Mouse (Mus musculus): Measurements from ENCODE around the gene Pax4. TPM values are rescaled to one million over a fixed set of nuclear protein-coding genes. Genes with fewer than 3 reads are reported as not detected.

Pax4 gene
- total RNA-seq, 2 experiments from 2014 or later: not detected

DNA sequence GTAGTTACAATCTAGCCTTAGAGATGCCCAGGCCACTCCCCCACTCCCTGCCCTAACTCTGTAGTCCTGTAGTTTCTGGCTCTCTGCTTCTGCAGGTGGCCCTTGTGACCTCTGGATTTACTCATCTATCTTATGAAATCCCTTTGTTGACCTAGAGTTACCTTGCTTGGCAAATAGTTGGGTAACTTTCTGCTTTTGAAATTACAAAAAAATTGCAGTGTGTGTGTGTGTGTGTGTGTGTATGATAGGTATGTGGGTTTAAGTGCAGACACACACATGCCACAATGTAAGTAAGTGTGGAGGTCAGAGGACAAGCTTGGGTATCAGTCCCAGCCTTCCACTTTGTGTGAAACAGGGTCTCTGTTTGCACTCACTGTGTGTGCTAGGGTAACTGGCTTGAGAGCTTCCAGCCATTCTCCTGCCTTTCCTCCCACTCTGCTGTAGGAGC, 10.1 kb upstream of the Pax4 start:
- DNase-seq (ENCODE audit: low spot score): no peak
- intact Hi-C loops (cut with DNase I): loop anchor here (1.0 kb wide), 1 partner anchor 147 kb away; no protein-coding TSS in a partner anchor

DNA sequence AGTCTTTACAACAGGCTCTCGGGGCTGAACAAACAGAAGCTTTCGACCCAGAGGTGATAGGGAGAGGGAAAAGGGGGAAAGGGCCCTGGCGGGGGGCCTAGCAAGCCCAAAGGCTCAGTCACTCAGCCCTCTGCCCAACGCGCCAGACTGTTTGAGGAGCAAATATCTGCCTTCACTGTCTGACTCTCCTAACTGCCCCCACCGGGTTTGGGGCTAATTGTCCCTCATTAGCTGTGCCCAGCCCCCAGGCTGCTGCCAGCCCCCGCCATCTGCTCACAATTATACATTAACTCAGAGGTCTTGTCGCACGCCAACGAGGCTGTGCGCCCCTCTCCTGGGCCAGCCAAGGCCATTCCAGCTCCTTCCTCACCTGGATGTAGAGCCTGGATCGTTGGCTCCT, 1.8 kb upstream of the Pax4 start:
- no peak for DNase-seq (ENCODE audit: low spot score)
- intact Hi-C loops (cut with DNase I): no loop called here

DNA sequence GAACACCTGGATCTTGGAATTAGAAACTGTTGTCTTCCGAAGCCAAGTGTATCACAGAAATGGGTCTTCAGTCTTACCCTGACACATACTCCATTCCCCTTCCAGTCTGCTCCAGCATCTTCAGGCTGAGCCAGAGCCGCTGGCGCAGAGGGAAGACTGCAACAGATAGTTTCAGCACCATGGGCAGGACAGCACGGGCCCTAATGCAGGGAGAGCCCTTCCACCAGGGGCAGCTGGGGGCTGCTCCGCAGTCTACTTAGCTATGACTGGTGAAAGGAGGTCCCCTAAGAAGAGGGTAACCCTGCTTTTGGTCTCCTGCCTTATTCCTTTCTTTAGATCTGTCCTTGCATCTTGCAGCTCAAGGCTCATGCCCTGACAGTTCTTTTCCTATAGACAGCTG, 1.3 kb upstream of the Pax4 start:
- intact Hi-C loops (cut with DNase I): no loop called here
- DNase-seq (ENCODE audit: low spot score): no peak

DNA sequence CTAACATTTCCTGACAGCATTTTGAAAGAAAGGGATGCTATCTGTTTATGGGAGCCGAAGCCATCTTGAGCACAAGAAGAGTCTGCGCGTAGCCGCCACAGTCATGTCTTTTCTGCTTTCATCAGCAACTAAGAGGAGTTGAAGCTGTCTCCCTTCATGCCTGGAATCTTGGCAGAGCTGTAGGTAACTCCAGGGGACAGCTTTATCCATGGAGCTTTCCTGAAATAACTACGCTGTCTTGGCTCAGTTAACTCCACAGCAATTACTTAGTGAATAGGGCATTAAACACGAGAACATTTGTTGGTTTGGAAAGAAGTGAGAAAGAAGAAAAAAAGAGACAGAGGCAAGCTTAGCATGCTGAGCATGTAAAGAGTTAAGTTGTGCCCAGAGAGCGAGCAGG, 1.2 kb downstream of the Pax4 start:
- intact Hi-C loops (cut with DNase I): no loop called here
- DNase-seq (ENCODE audit: low spot score): no peak

DNA sequence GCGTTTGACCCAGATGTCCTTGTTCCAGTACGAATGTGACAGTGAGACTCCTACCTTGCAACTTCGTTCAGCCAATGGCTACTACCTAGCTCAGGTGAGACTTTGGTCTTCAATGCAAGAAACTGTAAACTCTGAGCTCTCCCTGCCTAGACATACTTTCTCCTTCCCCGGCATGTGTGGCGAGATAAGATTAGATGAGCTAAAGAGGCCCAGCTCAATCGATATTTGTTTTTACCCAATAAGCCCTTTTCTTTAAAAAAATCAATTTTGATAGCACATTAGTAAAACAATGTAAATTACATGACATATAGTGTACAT, 17.7 kb downstream of the Pax4 start:
- DNase-seq (ENCODE audit: low spot score): no peak

DNA sequence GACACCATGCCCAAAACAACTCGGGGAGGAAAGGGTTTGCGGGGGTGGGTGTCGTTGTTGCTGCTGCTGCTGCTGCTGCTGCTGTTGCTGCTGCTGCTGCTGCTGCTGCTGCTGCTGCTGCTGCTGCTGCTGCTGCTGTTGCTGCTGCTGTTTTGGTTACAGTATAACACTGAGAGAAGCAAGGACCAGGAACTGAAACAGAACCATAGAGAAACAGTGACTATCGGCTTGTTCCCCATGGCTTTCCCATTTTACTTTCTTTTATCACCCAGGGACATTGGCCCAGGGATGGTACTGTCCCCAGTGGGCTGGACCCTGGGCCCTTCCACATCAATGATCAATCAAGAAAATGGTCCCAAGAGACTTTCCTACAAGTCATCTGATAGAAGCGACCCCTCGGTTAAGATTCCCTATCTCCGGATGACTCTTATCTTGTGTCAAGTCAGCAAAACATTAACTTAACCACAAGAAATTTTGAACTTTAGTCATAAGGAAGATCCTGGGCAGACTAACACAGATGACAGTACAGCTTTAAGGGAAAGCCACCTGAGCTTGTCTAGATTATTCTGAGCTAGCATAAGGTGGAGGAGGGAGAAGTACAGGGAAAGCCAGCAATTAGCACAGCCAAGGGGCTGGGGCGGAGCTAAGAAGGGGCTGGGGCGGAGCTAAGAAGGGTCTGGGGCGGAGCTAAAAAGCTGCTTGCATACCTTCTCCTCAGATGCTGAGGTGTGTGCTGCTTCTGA, 18.2 kb downstream of the Pax4 start:
- DNase-seq (ENCODE audit: low spot score): no peak
- intact Hi-C loops (cut with DNase I): no loop called here

More for the DNA sequence above, 17.7 kb downstream of the Pax4 start:
- intact Hi-C loops (cut with DNase I): no loop called here

DNA sequence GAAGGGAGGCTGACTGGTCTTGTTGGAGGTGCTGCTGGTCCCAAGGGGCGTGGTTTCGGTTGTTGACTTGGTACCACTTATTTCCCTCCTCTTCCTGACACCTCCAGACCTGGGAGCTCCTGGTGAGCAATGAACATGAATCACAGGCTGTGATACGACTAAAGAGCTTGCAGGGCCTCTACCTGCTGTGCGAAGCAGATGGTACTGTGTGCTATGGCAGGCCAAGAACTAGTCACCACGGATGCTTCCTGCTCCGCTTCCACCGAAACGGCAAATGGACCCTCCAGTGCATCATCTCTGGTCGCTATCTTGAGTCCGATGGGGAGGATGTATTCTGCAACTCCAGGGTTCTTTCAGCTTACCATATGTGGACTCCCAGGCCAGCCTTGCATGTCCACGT, 19.3 kb downstream of the Pax4 start:
- no peak for DNase-seq (ENCODE audit: low spot score)
- intact Hi-C loops (cut with DNase I): no loop called here

DNA sequence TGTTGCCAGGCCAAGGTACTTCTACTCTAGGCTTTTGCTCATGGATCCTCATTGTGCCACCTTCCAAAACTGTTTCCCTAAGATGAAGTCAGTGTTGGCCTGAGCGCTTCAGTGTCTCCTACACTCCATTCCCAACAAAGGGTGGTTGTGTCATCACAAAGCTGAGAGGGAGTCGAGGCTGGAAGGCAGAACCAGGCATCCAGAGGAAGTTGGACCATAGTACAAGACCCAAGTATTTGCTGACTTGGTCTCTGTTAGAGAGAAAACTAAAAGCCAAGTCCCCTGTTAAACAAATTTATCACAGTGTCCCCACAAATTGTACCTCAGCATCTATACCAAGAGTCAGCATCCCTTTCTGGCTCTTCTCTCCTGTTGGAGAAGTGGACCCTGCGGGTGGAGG, 20.9 kb downstream of the Pax4 start, which contains the start of gene Gcc1:
TSS of gene Gcc1 (minus strand) at position 101 of the 400 bp plus-strand sequence.
- DNase-seq (ENCODE audit: low spot score): no peak
- intact Hi-C loops (cut with DNase I): no loop called here

DNA sequence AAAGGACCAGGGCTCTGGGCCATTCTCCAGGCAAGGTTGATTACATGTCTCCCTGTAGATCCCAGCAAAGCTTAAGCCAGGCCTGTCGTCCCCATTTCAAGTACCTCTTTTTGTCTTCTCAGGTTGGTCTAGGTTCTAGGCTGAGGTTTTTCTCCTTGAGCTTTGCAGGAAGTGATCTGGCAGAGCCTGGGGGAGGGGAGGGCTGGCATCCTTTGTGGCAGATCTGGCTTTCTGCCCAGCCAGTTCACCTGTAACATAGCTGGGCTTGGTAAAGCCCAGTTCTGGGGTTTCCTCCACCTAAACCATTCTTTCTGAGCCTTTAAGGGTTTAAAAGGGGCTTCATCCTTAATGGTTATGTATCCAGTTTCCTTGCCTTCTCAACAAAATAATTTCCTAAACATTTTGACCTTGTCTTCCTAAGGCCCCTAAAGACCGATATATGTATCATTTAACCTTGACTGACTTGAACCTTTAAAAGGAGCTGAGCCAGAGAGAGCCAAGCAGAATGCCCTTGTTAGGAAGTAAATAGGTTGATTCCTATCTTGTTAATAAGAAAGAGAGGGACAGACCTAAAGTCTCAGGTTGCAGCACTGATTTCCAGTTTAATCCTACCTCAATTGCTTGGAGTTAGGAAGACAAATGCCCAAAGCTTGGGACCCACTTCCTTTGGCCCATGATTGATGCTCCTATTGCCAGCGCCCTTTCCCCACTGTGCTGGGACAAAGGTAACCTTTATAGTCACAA, 21.9 kb downstream of the Pax4 start, which contains the start of gene Fscn3:
TSS of gene Fscn3 (plus strand) at position 694 of the 744 bp plus-strand sequence.
- intact Hi-C loops (cut with DNase I): no loop called here
- no peak for DNase-seq (ENCODE audit: low spot score)

DNA sequence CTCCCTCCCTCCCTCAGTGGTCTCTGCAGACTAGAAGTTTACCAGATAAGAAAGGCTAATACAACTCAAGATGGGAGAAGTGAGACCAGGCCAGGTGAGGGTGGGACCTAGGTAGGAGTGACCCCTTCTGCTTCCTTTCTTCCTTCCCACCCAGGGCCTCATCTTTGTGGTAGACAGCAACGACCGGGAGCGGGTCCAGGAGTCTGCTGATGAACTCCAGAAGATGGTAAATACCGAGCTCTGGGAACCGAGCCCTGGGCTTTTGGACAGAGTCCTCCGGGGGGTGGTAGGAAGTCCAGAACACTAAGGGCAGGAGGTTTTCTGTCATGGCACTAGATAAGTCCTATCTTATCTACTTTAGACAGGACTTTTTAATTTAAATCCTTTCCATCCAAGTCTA, 24.1 kb downstream of the Pax4 start:
- intact Hi-C loops (cut with DNase I): no loop called here
- DNase-seq (ENCODE audit: low spot score): no peak

DNA sequence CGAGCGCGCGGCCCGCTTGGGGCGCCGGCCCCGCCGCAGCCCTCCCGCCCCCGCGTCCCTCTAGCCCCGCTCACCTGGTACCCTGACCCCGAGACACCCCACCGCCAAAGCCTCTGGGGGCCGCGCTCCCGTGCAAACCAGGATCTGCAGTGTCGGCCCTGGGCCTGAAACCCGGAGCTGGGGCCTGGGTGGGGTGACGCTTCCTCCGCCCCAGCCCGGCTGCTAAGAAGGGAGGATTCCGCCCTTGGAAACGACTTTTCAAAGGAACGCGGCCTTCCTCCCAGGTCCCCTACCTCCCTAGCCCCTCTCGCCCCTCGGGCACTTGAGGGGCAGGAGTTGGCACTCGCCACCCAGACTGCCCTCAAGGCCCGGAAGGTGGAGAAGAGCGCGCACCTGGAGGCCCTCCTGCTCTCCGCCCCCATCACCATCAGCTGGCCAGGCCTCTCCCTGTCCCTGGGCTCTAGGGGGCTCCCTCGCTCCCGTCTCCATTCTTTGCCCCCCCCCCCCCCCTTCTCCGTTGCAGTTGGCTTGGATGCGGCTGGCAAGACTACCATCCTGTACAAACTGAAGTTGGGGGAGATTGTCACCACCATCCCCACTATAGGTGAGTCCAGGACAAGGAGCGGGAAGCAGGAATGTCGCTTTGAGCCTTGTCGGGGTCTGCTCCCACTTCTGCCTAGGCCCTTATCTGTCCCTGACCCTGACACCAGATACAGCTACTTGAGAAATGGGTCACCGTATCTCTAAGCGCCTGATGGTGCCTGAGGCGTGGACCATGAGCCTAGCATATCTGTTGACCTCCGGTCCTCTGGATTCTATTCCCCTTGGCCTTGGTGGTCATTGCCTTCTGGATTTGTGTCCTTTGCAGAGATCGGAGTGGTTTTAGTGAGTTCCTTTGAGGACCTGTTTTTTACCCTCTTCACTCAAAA, 25.1 kb downstream of the Pax4 start:
- intact Hi-C loops (cut with DNase I): loop anchor here (5.0 kb wide), 3 partner anchors 38 to 162 kb away; partner anchors contain the start of gene Snd1
- DNase-seq (ENCODE audit: low spot score): peak; percentile 24

DNA sequence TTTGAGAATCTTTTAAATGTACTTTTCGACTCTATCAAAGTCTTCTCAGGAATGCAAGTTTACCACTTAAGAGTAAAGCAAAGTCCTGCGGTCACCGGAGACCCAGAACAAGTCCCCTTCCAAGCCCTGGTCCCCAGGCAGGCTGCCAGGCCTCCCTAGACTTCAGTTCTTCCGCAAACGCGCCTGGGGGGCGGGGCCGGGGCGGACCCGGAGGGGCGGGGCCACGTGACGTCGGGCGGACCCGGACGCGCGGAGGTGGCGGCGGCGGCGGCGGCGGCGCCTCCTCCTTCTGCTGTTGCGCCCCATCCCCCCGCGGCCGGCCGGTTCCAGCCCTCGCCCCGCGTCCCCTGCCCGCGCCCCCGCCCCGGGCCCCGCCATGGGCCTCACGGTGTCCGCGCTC, 25.8 kb downstream of the Pax4 start, which contains the start of gene Arf5:
TSS of gene Arf5 (plus strand) at position 248 of the 400 bp plus-strand sequence.
- peak; percentile 89 for DNase-seq (ENCODE audit: low spot score)
- intact Hi-C loops (cut with DNase I): loop anchor here (5.0 kb wide), 3 partner anchors 39 to 161 kb away; partner anchors contain the start of gene Snd1

DNA sequence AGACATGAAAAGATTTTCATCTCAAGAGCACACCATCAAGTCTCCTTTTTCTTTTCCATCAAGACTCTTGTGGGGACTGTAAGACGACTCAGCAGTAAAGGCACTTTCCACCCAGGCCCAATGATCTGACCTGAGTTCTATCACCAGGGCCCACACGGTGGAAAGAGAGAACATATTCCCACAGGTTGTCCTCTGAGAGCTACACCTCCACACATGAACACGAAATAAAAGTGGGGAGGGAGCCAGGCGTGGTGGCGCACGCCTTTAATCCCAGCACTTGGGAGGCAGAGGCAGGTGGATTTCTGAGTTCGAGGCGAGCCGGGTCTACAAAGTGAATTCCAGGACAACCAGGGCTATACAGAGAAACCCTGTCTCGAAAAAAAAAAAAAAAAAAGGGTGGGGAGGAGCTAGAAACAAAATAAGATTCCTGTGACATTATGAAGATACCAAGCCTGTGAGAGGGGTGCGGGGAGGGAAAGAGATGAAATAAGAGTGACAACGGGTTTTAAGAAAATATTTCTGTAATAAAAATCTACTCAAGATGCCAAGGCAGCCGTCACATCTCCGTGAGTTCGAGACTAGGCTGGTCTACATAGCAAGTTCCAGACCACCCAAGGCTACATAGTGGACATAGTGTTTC, 26.4 kb downstream of the Pax4 start:
- intact Hi-C loops (cut with DNase I): loop anchor here (5.0 kb wide), 3 partner anchors 40 to 160 kb away; partner anchors contain the start of gene Snd1
- no peak for DNase-seq (ENCODE audit: low spot score)

DNA sequence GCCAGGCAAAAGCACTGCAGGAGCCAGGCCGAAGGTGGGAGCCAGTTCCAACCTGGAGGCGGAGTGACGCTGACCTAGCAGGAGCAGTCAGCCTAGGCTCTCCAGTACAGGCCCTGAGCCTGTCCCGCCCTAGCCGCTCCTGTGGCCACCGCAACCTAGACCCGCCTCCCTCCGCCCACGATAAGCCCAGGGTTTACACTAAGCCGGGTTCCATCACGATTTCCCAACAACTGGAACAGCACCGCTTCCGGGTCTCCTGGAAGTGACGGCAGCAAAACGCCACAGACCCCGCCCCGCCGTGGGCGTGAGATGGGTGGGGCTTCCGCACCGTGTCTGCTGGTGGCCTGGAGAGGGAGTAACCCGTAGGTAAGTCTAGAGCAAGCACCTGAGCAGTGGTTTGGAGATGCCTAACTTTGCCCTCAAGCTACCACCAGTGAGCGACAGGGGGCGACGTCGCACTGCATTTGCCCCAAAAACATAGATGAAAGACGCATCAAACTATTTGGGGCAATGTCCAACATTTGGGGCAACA, 27.6 kb downstream of the Pax4 start:
- peak; percentile 92 for DNase-seq (ENCODE audit: low spot score)
- intact Hi-C loops (cut with DNase I): loop anchor here (5.0 kb wide), 3 partner anchors 41 to 159 kb away; partner anchors contain the start of gene Snd1

DNA sequence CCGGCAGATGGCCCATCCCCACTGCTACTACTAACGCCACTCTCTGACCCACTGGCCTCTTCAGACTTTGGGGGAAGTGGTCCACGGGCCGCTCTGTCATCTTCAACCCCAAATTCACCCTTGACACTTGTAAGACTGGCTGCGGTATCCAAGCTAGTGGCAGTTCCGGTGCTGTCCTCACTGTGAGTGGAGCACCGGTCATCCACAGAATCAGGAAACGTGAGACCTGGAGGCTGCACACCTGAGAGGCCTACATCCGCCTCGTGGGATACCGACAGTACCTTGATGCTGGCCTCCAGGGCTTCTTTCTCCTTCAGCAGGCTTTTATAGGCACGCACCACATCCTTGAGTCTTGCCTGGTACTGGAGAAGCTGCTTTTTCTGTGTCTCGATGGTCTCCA, 28.3 kb downstream of the Pax4 start:
- intact Hi-C loops (cut with DNase I): loop anchor here (5.0 kb wide), 3 partner anchors 41 to 159 kb away; partner anchors contain the start of gene Snd1
- no peak for DNase-seq (ENCODE audit: low spot score)

DNA sequence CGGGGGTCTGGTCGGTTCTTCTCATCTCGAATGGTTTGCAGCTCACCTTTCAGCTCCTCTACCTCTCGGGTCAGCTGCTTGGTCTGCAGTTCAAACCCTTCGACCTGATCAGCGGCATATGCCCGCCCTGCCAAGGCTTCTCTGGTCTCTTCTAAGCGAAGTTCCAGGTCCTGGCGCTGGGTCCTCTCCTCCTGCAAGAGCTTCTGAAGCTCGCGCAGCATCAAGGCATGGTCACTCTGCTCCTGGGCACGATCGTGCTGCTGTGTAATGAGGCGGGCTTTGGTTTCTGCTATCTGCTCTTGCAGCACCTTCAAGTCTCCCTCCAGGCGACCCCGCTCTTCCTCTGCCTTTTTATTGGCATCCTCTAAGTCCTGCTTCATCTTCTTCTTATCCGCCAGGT, 28.8 kb downstream of the Pax4 start:
- intact Hi-C loops (cut with DNase I): loop anchor here (5.0 kb wide), 3 partner anchors 42 to 158 kb away; partner anchors contain the start of gene Snd1

DNA sequence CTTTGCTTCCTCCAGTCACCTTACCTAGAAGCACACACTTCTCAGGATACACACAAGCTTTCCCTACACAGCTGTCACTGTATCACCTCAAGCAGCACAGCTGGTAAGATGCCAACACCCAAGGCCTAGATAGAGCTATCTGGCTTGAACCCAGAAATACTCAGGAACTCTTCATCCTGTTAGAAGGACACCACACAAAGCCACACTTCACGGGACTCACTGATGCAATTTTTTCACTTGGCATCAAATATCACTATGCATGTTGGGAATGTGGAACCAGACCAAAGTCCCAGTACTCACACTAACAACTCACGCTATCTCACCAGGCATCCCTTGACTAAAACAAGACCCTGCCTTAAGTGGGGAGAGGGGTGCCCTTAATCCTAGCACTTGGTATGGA, 29.5 kb downstream of the Pax4 start:
- intact Hi-C loops (cut with DNase I): loop anchor here (5.0 kb wide), 3 partner anchors 43 to 157 kb away; partner anchors contain the start of gene Snd1
- DNase-seq (ENCODE audit: low spot score): no peak

More for the DNA sequence above, 28.8 kb downstream of the Pax4 start:
- no peak for DNase-seq (ENCODE audit: low spot score)

DNA sequence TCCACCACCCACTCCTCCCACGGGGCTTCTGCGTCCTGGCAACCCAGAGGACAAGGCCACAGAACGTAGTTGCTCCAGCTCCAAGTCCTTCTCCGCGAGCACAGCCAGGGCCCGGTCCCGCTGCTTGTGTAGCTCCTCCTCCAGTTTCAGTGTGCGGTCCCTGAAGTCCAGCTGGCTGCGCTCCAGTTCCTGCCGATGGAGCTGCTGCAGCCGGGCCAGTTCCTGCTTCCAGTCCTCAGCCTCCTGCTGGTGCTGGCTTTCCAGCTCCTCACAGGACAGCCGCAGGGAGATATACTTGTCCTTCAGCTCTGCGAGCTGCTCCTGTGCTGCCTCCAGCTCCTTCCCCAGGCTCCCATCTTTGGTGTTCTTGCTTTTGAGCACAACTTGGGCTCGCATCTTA, 30.7 kb downstream of the Pax4 start:
- peak; percentile 85 for DNase-seq (ENCODE audit: low spot score)
- intact Hi-C loops (cut with DNase I): no loop called here

DNA sequence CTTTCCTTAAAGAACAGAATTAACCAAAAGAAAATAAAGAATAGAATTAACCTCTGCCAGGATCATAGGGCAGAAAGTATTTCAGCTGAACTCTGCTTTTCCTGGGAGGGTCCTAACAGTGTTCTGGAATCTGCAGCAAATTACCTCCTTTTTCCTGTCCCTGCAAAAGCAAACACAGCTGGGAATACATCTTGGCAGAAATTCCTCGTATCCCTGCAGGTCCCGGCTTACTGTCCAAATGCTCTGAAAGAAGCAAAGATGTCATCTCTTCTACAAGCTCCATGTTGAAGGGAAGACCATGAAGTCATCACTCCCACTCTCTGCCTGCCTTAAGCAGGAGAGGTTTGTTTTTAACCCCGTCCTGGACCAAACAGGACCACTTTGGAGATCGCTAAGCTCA, 32.2 kb downstream of the Pax4 start:
- intact Hi-C loops (cut with DNase I): no loop called here
- no peak for DNase-seq (ENCODE audit: low spot score)

All from heart, postnatal 25 days (tissue).